Mouse (Mus musculus) layer of hippocampus, postnatal 25 days (tissue): ENCODE data around the gene Lce1l. TPM values are rescaled to one million over a fixed set of nuclear protein-coding genes. Genes with fewer than 3 reads are reported as not detected.
"Not testable (repeated sequence)": the region's sequence is repeated elsewhere in the genome, so short reads cannot be mapped to it uniquely, and the experiment has no call there.

Experiments used
- DNase-seq, 2 experiments: peaks; one replicate each; pipeline ENCODE4 v3.0.0; 2022; ENCODE audit warnings: mixed read lengths in 2 of 2, low spot score in 1 of 2; ENCODE audit errors: extremely low spot score in 1 of 2
- total RNA-seq, 2 experiments: library from RNA; stranded (reverse); gene quantifications; 2 replicates each; pipeline ENCODE4 v1.2.3; 2021

Gene Lce1l
- total RNA-seq, result not detected

GRCm38 (mm10) chr3:92851186-92851585 lies at the start of gene Lce1l:
Gene Lce1l, minus strand, starts transcription at chr3:92851286.
- no peak for DNase-seq

- no peak for DNase-seq
These were observed 43.4 kb upstream of the Lce1l start for GRCm38 (mm10) chr3:92894489-92894888.

GRCm38 (mm10) chr3:92894063-92894462 lies 43.0 kb upstream of the Lce1l start:
- no peak for DNase-seq

GRCm38 (mm10) chr3:92874180-92874579 lies 23.1 kb upstream of the Lce1l start:
- no peak for DNase-seq

GRCm38 (mm10) chr3:92870116-92870515 lies 19.0 kb upstream of the Lce1l start, which contains the start of gene 2310050C09Rik:
Gene 2310050C09Rik, minus strand, starts transcription at chr3:92870216.
- DNase-seq, result no peak

- DNase-seq, result no peak
These were observed 24.0 kb downstream of the Lce1l start, which contains the start of gene Kprp for GRCm38 (mm10) chr3:92827108-92827507. Gene Kprp, minus strand, starts transcription at chr3:92827247.

GRCm38 (mm10) chr3:92825808-92826207 lies 25.3 kb downstream of the Lce1l start:
- DNase-seq, result no peak

GRCm38 (mm10) chr3:92816036-92816435 lies 35.0 kb downstream of the Lce1l start:
- DNase-seq, result not testable (repeated sequence)

GRCm38 (mm10) chr3:92815581-92815980 lies 35.5 kb downstream of the Lce1l start:
- no peak for DNase-seq

- no peak for DNase-seq
These were observed 43.3 kb downstream of the Lce1l start, which contains the start of gene Lce1k for GRCm38 (mm10) chr3:92807791-92808190. Gene Lce1k, minus strand, starts transcription at chr3:92807891.

Other genes with a start within 250 kb of the Lce1l start
- not detected for gene 2210017I01Rik, start 243.8 kb downstream of the Lce1l start, total RNA-seq
- not detected for gene Lce6a, start 229.6 kb downstream of the Lce1l start, total RNA-seq
- gene Lce1a1, start 203.0 kb downstream of the Lce1l start, total RNA-seq, result not detected
- not detected for gene Lce1b, start 194.4 kb downstream of the Lce1l start, total RNA-seq
- gene Lce1a2, start 181.0 kb downstream of the Lce1l start, total RNA-seq, result not detected
- gene Lce1c, start 172.0 kb downstream of the Lce1l start, total RNA-seq, result not detected
- gene Lce1d, start 164.1 kb downstream of the Lce1l start, total RNA-seq, result not detected
- gene Lce1e, start 142.2 kb downstream of the Lce1l start, total RNA-seq, result not detected
- not detected for gene Lce1f, start 130.9 kb downstream of the Lce1l start, total RNA-seq
- gene Gm38119, start 112.2 kb downstream of the Lce1l start, total RNA-seq, result not detected
- gene Lce1g, start 98.9 kb downstream of the Lce1l start, total RNA-seq, result not detected
- not detected for gene Lce1h, start 86.2 kb downstream of the Lce1l start, total RNA-seq
- gene Lce1i, start 72.4 kb downstream of the Lce1l start, total RNA-seq, result not detected
- gene Lce1j, start 60.8 kb downstream of the Lce1l start, total RNA-seq, result not detected
- not detected for gene Lce1k, start 43.4 kb downstream of the Lce1l start, total RNA-seq
- gene Kprp, start 24.0 kb downstream of the Lce1l start, total RNA-seq, result not detected
- not detected for gene 2310050C09Rik, start 18.9 kb upstream of the Lce1l start, total RNA-seq
- not detected for gene Lce3a, start 74.9 kb upstream of the Lce1l start, total RNA-seq
- not detected for gene Lce3b, start 81.7 kb upstream of the Lce1l start, total RNA-seq
- gene Lce3c, start 93.2 kb upstream of the Lce1l start, total RNA-seq, result not detected
- not detected for gene Lce3d, start 106.1 kb upstream of the Lce1l start, total RNA-seq
- not detected for gene Lce3e, start 115.8 kb upstream of the Lce1l start, total RNA-seq
- not detected for gene Lce3f, start 140.9 kb upstream of the Lce1l start, total RNA-seq
- gene Crct1, start 164.4 kb upstream of the Lce1l start, total RNA-seq, result not detected
- not detected for gene Lce1m, start 167.8 kb upstream of the Lce1l start, total RNA-seq
- not detected for gene Gm4858, start 217.5 kb upstream of the Lce1l start, total RNA-seq